Mouse (Mus musculus) midbrain, embryonic 15.5 days (tissue): ENCODE measurements around the gene Gm21992. TPM values are rescaled to one million over a fixed set of nuclear protein-coding genes. Genes with fewer than 3 reads are reported as not detected.
A peak's percentile ranks its signal among the peaks of the same experiment; 100 is the strongest.
"Not testable (repeated sequence)": the region's sequence is repeated elsewhere in the genome, so short reads cannot be mapped to it uniquely, and the experiment has no call there.

Experiments
- ATAC-seq: fragments of 200-750 bp; cut with Nextera tagmentation; replicated peaks from 2 replicates; pipeline ENCODE4 v1.8.0; 2017; ENCODE audit warnings: moderate TSS enrichment
- H3K27ac ChIP-seq: fragments of 300-500 bp; sonication (generic); 2 replicates; pipeline ENCODE4 v1.5.1; 2015; ENCODE audit warnings: mild to moderate bottlenecking, inconsistent platforms
- H3K27me3 ChIP-seq: fragments of 300-500 bp; sonication (generic); replicated peaks from 2 replicates; pipeline ENCODE4 v1.6.1; 2015; ENCODE audit warnings: inconsistent platforms
- H3K36me3 ChIP-seq: fragments of 300-500 bp; sonication (generic); replicated peaks from 2 replicates; pipeline ENCODE4 v1.6.1; 2015; ENCODE audit warnings: inconsistent platforms
- H3K4me1 ChIP-seq: fragments of 300-500 bp; sonication (generic); 2 replicates; pipeline ENCODE4 v1.6.1; 2015; ENCODE audit warnings: inconsistent platforms
- H3K4me2 ChIP-seq: fragments of 300-500 bp; sonication (generic); 2 replicates; pipeline ENCODE4 v1.6.1; 2015; ENCODE audit warnings: inconsistent platforms, mild to moderate bottlenecking, moderate library complexity
- H3K4me3 ChIP-seq: fragments of 300-500 bp; sonication (generic); 2 replicates; pipeline ENCODE4 v1.5.1; 2015; ENCODE audit warnings: mild to moderate bottlenecking, inconsistent platforms
- H3K9ac ChIP-seq: fragments of 300-500 bp; sonication (generic); 2 replicates; pipeline ENCODE4 v1.6.1; 2015; ENCODE audit warnings: mild to moderate bottlenecking, inconsistent platforms
- H3K9me3 ChIP-seq: fragments of 300-500 bp; sonication (generic); 2 replicates; pipeline ENCODE4 v1.6.1; 2016; ENCODE audit warnings: inconsistent platforms
- WGBS: fragments of 180-500 bp; shearing (Covaris S2); methylation state at CpG from one replicate; pipeline ENCODE4 v1.1.7; 2015; ENCODE audit warnings: mixed read lengths; 5-methylcytosine and 5-hydroxymethylcytosine counted together
- polyA plus RNA-seq: library from polyadenylated mRNA; unstranded; fragments of >200 nt; fragmentation: Nextera tagmentation; extraction: Ambion mirVana; gene quantifications from 2 replicates; pipeline ENCODE4 v1.2.1, GENCODE M21; 2015

Gm21992 gene
- polyA plus RNA-seq, 1 experiment from 2014 or later = 19.5 TPM

GRCm38 (mm10) chr19:4767507-4768148, 43.8 kb downstream of the Gm21992 start:
- Histone ChIP-seq H3K9ac (no peak overlapping the region), H3K27ac (no peak overlapping the region), H3K27me3 (no peaks in the 10 kb centered on the region), H3K4me2 (no peak overlapping the region), H3K4me1 (peaks cover 23% of the 10 kb centered on the region), H3K4me3 (no peak overlapping the region), H3K9me3 (no peaks in the 10 kb centered on the region), H3K36me3 (peaks cover 51% of the 10 kb centered on the region)
- WGBS = 94% methylated on average over 11 of the region's 12 CpGs
- ATAC-seq = no peak

GRCm38 (mm10) chr19:4762876-4763275, 48.5 kb downstream of the Gm21992 start:
- no peak overlapping the region for H3K9ac ChIP-seq
- H3K36me3 ChIP-seq = peaks cover 31% of the 10 kb centered on the region
- 55% methylated on average over 1 of the region's 1 CpGs for WGBS
- H3K4me1 ChIP-seq = peaks cover 65% of the 10 kb centered on the region
- no peaks in the 10 kb centered on the region for H3K27me3 ChIP-seq
- ATAC-seq = no peak
- H3K9me3 ChIP-seq = no peaks in the 10 kb centered on the region
- no peak overlapping the region for H3K4me3 ChIP-seq
- no peak overlapping the region for H3K4me2 ChIP-seq
- no peak overlapping the region for H3K27ac ChIP-seq

DNA sequence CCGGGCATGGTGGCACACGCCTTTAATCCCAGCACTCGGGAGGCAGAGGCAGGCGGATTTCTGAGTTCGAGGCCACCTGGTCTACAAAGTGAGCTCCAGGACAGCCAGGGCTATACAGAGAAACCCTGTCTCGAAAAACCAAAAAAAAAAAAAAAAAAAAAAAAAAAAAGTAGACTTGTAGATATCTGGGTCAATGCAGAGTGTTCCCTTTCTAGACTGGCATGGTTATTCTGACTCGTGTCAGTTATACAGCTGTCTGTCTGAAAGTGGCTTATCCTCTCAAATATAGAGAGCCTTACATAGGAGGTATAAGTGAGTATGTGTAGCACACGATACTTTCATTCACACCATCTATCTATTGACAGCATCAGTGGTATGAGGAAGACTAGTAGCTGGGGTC, 50.9 kb downstream of the Gm21992 start:
- not testable (repeated sequence) for H3K9me3 ChIP-seq, H3K9ac ChIP-seq, H3K27me3 ChIP-seq, ATAC-seq, H3K27ac ChIP-seq, H3K4me3 ChIP-seq
- WGBS = 87% methylated on average over 8 of the region's 8 CpGs
- Histone ChIP-seq H3K36me3 (peaks cover 17% of the 10 kb centered on the region), H3K4me1 (peaks cover 71% of the 10 kb centered on the region), H3K4me2 (peak overlapping the region; percentile 89; the same call in 1 of the 2 replicates)

DNA sequence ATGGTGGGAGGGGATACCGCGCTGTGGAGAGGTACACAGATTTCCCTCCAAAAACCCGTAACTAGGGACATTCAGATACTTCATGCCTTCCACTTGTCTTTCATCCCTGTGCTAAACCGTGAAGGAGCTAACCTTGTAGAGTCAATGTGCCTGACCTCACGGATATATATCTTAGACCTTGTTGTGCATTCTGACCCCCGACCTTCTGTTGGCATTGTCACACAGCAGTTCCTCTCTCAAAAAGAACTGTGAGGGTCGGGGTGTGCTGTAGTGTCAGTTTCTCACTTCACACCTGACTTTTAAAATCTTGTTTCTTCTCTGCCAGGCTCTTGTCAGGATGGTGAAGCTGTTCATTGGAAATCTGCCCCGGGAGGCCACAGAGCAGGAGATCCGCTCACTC, 54.5 kb downstream of the Gm21992 start:
- H3K9ac ChIP-seq = peak overlapping the region; percentile 90

GRCm38 (mm10) chr19:4756193-4756911, 55.1 kb downstream of the Gm21992 start, which contains the start of gene Rbm4b:
Gene Rbm4b (plus strand): TSS chr19:4756497.
- peaks cover 46% of the 10 kb centered on the region for H3K4me1 ChIP-seq
- peak within 1 kb of the TSS; percentile 99 for H3K27ac ChIP-seq
- H3K36me3 ChIP-seq = peaks cover 9% of the 10 kb centered on the region; the same call in 1 of the 2 replicates
- H3K27me3 ChIP-seq = no peaks in the 10 kb centered on the region
- peak within 1 kb of the TSS; percentile 84 for H3K4me3 ChIP-seq
- WGBS = under 1% methylated on average over 61 of the region's 65 CpGs
- peak; percentile 96 for ATAC-seq
- H3K9ac ChIP-seq = peak within 1 kb of the TSS; percentile 90
- peak within 1 kb of the TSS; percentile 89 for H3K4me2 ChIP-seq
- no peaks in the 10 kb centered on the region for H3K9me3 ChIP-seq

More for the DNA sequence above, 54.5 kb downstream of the Gm21992 start:
- Histone ChIP-seq H3K27ac (peak overlapping the region; percentile 99), H3K9me3 (no peaks in the 10 kb centered on the region), H3K4me2 (peak overlapping the region; percentile 65), H3K27me3 (no peaks in the 10 kb centered on the region), H3K36me3 (peaks cover 5% of the 10 kb centered on the region), H3K4me1 (peaks cover 52% of the 10 kb centered on the region), H3K4me3 (peak overlapping the region; percentile 84)
- ATAC-seq = no peak
- 3% methylated on average over 9 of the region's 9 CpGs for WGBS

DNA sequence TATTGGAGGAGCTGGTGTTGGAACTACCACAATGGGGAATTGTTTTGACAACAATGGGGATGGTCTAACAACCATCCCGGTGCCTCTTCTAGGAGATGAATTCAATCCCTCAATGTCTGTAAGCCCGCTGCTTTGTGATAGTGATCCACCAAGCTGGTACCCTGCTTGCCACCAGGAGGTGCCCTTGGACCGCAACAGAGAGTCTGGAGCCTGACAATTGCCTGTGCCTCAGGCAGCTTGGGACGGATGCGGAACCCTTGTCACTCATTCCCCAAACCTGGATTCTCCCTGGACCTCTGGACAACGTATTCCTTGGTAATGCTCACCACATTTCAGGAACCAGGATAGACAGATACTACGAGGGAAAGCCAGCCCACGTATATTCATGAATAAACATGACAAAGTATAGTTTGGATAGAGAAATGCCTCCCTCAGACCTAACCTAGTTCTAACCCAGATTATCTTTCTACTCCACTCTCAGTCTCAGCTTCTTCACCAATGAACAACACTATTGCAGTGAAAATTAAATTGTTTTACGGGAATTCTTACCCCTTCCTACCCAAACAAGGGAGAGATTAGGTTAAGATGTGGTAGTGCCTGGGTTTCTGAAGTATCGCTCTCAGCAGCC, 55.7 kb downstream of the Gm21992 start:
- 0% methylated on average over 10 of the region's 10 CpGs for WGBS
- Histone ChIP-seq H3K27ac (peak overlapping the region; percentile 99), H3K4me1 (peaks cover 40% of the 10 kb centered on the region), H3K36me3 (peaks cover 16% of the 10 kb centered on the region), H3K9me3 (no peaks in the 10 kb centered on the region), H3K9ac (peak overlapping the region; percentile 62), H3K4me3 (peak overlapping the region; percentile 84), H3K4me2 (peak overlapping the region; percentile 65), H3K27me3 (no peaks in the 10 kb centered on the region)
- peak; percentile 84 for ATAC-seq

GRCm38 (mm10) chr19:4749975-4750374, 61.4 kb downstream of the Gm21992 start:
- no peak overlapping the region for H3K4me2 ChIP-seq
- peaks cover 70% of the 10 kb centered on the region for H3K36me3 ChIP-seq
- H3K27me3 ChIP-seq = no peaks in the 10 kb centered on the region
- H3K9ac ChIP-seq = no peak overlapping the region
- H3K4me3 ChIP-seq = no peak overlapping the region
- no peak for ATAC-seq
- WGBS = 87% methylated on average over 6 of the region's 6 CpGs
- 0 out of 2 replicates have a peak, but pooled peaks cover 2% of the 10 kb centered on the region for H3K4me1 ChIP-seq
- H3K27ac ChIP-seq = no peak overlapping the region
- no peaks in the 10 kb centered on the region for H3K9me3 ChIP-seq

- Histone ChIP-seq H3K27ac (no peak overlapping the region), H3K36me3 (peaks cover 81% of the 10 kb centered on the region), H3K9ac (no peak overlapping the region), H3K4me2 (no peak overlapping the region), H3K27me3 (no peaks in the 10 kb centered on the region), H3K4me1 (no peaks in the 10 kb centered on the region), H3K9me3 (no peaks in the 10 kb centered on the region), H3K4me3 (no peak overlapping the region)
- ATAC-seq = no peak
- 91% methylated on average over 10 of the region's 10 CpGs for WGBS
These were observed 62.9 kb downstream of the Gm21992 start for GRCm38 (mm10) chr19:4748493-4748892.

GRCm38 (mm10) chr19:4747631-4748312, 63.6 kb downstream of the Gm21992 start:
- Histone ChIP-seq H3K36me3 (peaks cover 85% of the 10 kb centered on the region), H3K9me3 (no peaks in the 10 kb centered on the region), H3K4me3 (no peak overlapping the region), H3K27me3 (no peaks in the 10 kb centered on the region), H3K4me2 (no peak overlapping the region), H3K27ac (no peak overlapping the region), H3K4me1 (no peaks in the 10 kb centered on the region), H3K9ac (no peak overlapping the region)
- no peak for ATAC-seq
- 94% methylated on average over 9 of the region's 9 CpGs for WGBS

GRCm38 (mm10) chr19:4746611-4747010, 64.8 kb downstream of the Gm21992 start:
- no peak for ATAC-seq
- Histone ChIP-seq H3K9ac (no peak overlapping the region), H3K4me1 (no peaks in the 10 kb centered on the region), H3K4me2 (no peak overlapping the region), H3K4me3 (no peak overlapping the region), H3K27ac (no peak overlapping the region), H3K9me3 (no peaks in the 10 kb centered on the region), H3K27me3 (no peaks in the 10 kb centered on the region), H3K36me3 (peaks cover 88% of the 10 kb centered on the region)
- 89% methylated on average over 14 of the region's 14 CpGs for WGBS

DNA sequence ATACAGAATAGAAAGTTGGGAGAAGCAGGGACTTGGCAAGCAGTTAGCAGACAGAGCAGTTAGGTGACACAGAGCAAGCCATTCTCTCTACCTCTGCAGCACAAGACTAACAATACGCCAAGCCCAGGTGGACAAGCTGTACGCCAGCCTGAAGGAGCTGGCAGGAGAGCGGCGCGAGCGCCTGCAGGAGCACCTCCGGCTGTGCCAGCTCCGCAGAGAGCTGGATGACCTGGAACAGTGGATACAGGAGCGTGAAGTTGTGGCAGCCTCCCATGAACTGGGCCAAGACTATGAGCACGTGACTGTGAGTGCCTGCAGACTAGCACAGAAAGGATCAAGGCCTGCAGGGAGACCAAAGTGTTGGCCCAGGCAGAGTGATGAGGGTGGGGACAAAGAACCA, 65.7 kb downstream of the Gm21992 start:
- ATAC-seq = no peak
- Histone ChIP-seq H3K36me3 (peaks cover 87% of the 10 kb centered on the region), H3K4me2 (no peak overlapping the region), H3K4me1 (no peaks in the 10 kb centered on the region), H3K4me3 (no peak overlapping the region), H3K27ac (no peak overlapping the region), H3K9me3 (no peaks in the 10 kb centered on the region), H3K9ac (no peak overlapping the region), H3K27me3 (no peaks in the 10 kb centered on the region)
- 92% methylated on average over 10 of the region's 10 CpGs for WGBS

- H3K9me3 ChIP-seq = no peaks in the 10 kb centered on the region
- H3K27me3 ChIP-seq = no peaks in the 10 kb centered on the region
- H3K27ac ChIP-seq = no peak overlapping the region
- no peak for ATAC-seq
- H3K9ac ChIP-seq = no peak overlapping the region
- H3K4me1 ChIP-seq = no peaks in the 10 kb centered on the region
- H3K36me3 ChIP-seq = peaks cover 87% of the 10 kb centered on the region
- WGBS = 71% methylated on average over 9 of the region's 9 CpGs
- H3K4me2 ChIP-seq = no peak overlapping the region
- no peak overlapping the region for H3K4me3 ChIP-seq
These were observed 66.4 kb downstream of the Gm21992 start for GRCm38 (mm10) chr19:4745057-4745456.
